Mouse (Mus musculus) thymus, adult 2 months (tissue): ENCODE measurements around the gene Popdc2. TPM values are rescaled to one million over a fixed set of nuclear protein-coding genes. Genes with fewer than 3 reads are reported as not detected.

Experiments
- DNase-seq: peaks from one replicate; pipeline ENCODE4 v3.0.0; 2021
- H3K27ac ChIP-seq: fragments of 200-500 bp; 2 replicates; pipeline ENCODE4 v1.5.1; 2012; ENCODE audit warnings: low read length, control low read depth; ENCODE audit not compliant: control insufficient read depth, insufficient read depth
- H3K27me3 ChIP-seq: fragments of 200-500 bp; 2 replicates; pipeline ENCODE4 v1.6.1; 2012; ENCODE audit warnings: mild to moderate bottlenecking, low read length, moderate library complexity, mixed read lengths; ENCODE audit not compliant: control insufficient read depth, insufficient read depth
- H3K36me3 ChIP-seq: fragments of 200-500 bp; 2 replicates; pipeline ENCODE4 v1.6.1; 2012; ENCODE audit warnings: mild to moderate bottlenecking, low read length, moderate library complexity; ENCODE audit not compliant: control insufficient read depth, insufficient read depth
- H3K4me1 ChIP-seq: fragments of 200-500 bp; replicated peaks from 2 replicates; pipeline ENCODE4 v1.6.1; 2012; ENCODE audit warnings: low read length; ENCODE audit not compliant: control insufficient read depth, insufficient read depth
- H3K4me3 ChIP-seq: fragments of 200-500 bp; 2 replicates; pipeline ENCODE4 v1.5.1; 2012; ENCODE audit warnings: mild to moderate bottlenecking, low read length, control low read depth, moderate library complexity; ENCODE audit not compliant: control insufficient read depth, insufficient read depth
- CTCF ChIP-seq: fragments of 200-500 bp; IDR thresholded peaks from 2 replicates; pipeline ENCODE4 v1.5.1; 2012; ENCODE audit warnings: mild to moderate bottlenecking, control low read depth, low read length, moderate library complexity, borderline replicate concordance; ENCODE audit not compliant: control insufficient read depth, poor library complexity, insufficient read depth; ENCODE audit errors: extremely low read depth
- POLR2A ChIP-seq: fragments of 200-500 bp; IDR thresholded peaks from 2 replicates; pipeline ENCODE4 v1.6.1; 2012; ENCODE audit warnings: mild to moderate bottlenecking, low read length, control low read depth, moderate library complexity; ENCODE audit not compliant: control insufficient read depth, poor library complexity, insufficient read depth; ENCODE audit errors: extremely low read depth
- WGBS: fragments of 180-500 bp; shearing (Covaris S2); methylation state at CpG from one replicate; pipeline ENCODE4 v1.1.7; 2018; 5-methylcytosine and 5-hydroxymethylcytosine counted together
- polyA plus RNA-seq: library from polyadenylated mRNA; depleted of rRNA; stranded (reverse); fragments of >200 nt; gene quantifications from 2 replicates; pipeline ENCODE4 v1.2.3, GENCODE M21; 2012; rRNA removed

Gene Popdc2
- polyA plus RNA-seq, 1 experiment, result 33.2 TPM

GRCm38 (mm10) chr16:38414953-38415352 lies 52.9 kb downstream of the Popdc2 start:
- H3K27me3 ChIP-seq, result no peaks in the 10 kb centered on the region
- 94% methylated on average over 7 of the region's 7 CpGs for WGBS
- H3K36me3 ChIP-seq, result no peaks in the 10 kb centered on the region
- no peak overlapping the region for H3K4me3 ChIP-seq
- no peak for DNase-seq
- H3K27ac ChIP-seq, result no peak overlapping the region
- H3K4me1 ChIP-seq, result no peaks in the 10 kb centered on the region
- TF ChIP-seq POLR2A, result no peak
- TF ChIP-seq CTCF, result no peak

- no peak overlapping the region for H3K4me3 ChIP-seq
- no peak overlapping the region for H3K27ac ChIP-seq
- TF ChIP-seq POLR2A (no peak), CTCF (no peak)
- no peaks in the 10 kb centered on the region for H3K36me3 ChIP-seq
- 89% methylated on average over 2 of the region's 2 CpGs for WGBS
- no peaks in the 10 kb centered on the region for H3K4me1 ChIP-seq
- H3K27me3 ChIP-seq, result no peaks in the 10 kb centered on the region
- no peak for DNase-seq
Measured at GRCm38 (mm10) chr16:38425374-38425773, 63.4 kb downstream of the Popdc2 start.

- H3K27ac ChIP-seq, result no peak overlapping the region
- H3K4me1 ChIP-seq, result no peaks in the 10 kb centered on the region
- no peaks in the 10 kb centered on the region for H3K36me3 ChIP-seq
- 88% methylated on average over 1 of the region's 1 CpGs for WGBS
- no peaks in the 10 kb centered on the region for H3K27me3 ChIP-seq
- TF ChIP-seq POLR2A (no peak), CTCF (no peak)
- H3K4me3 ChIP-seq, result no peak overlapping the region
- DNase-seq, result no peak
Measured at GRCm38 (mm10) chr16:38425799-38426198, 63.8 kb downstream of the Popdc2 start.

Other genes starting within 250 kb of the Popdc2 start
- gene Nr1i2, start 67.4 kb upstream of the Popdc2 start, polyA plus RNA-seq, result 0.16 and 0.19 TPM in 2 replicates
- gene Maats1, start 20.1 kb upstream of the Popdc2 start, polyA plus RNA-seq, result 0.05 and 0.12 TPM in 2 replicates
- gene Cox17, start 15.2 kb upstream of the Popdc2 start, polyA plus RNA-seq, result 61.0 and 68.7 TPM in 2 replicates
- not detected in 2 replicates for gene Gm21987, start 15.2 kb upstream of the Popdc2 start, polyA plus RNA-seq
- 4.1 and 5.5 TPM in 2 replicates for gene Pla1a, start 70.9 kb downstream of the Popdc2 start, polyA plus RNA-seq
- 49.8 and 54.2 TPM in 2 replicates for gene Adprh, start 90.5 kb downstream of the Popdc2 start, polyA plus RNA-seq
- 3.5 and 5.2 TPM in 2 replicates for gene Cd80, start 93.4 kb downstream of the Popdc2 start, polyA plus RNA-seq
- gene Timmdc1, start 160.5 kb downstream of the Popdc2 start, polyA plus RNA-seq, result 25.0 and 30.7 TPM in 2 replicates
- 27.6 and 34.8 TPM in 2 replicates for gene Poglut1, start 188.0 kb downstream of the Popdc2 start, polyA plus RNA-seq
- 96.9 and 126 TPM in 2 replicates for gene Tmem39a, start 196.5 kb downstream of the Popdc2 start, polyA plus RNA-seq